Mouse (Mus musculus) cerebellum, adult 18-20 months (tissue): Measurements from ENCODE around the gene Adamtsl4.

ENCODE experiments used
- DNase-seq, 2 experiments: peaks; one replicate each; pipeline ENCODE4 v3.0.0; 2021

Adamtsl4 gene

DNA sequence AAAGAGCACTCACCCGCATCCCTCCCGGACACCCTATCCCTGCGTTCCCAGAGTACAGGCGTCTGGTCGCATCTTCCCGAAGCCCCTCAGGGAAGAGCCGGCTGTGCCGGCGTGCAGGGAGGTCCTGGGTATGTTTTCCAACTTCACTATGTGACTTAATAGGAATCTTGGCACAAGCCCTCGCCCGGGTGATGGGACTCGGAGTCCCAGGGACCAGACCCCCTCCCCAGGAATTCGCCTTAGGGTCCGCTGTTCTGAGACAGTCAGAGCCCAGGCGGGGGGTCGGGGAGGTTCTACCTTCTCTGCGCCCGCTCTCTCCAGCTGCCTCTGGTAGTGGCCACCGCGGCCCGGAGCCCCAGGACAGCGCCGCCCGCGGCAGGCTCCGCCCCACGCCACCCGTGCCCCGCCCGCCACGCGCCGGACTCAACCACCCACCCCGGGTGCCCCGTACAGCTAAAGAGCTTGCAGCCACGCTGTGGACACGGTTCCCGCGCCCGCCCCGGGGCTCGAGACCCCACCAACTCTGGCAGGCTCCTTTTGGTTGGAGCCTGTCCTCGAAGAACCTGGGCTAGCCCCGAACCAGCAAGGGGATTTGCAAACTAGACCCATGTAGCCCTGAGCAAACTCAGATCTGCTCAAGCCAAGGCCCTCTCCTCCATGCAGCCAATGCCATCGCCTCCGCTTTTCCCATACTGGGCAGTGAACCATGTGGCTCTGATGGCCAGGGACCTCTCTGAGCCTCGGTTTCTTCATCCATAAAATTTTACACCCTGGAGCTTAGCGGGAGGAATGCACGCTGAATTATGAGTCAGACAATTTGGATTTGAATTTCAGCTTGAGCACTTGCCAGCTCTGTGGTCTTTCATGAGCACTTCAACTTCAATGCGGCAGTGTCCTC lies at the start of gene Adamtsl4:
Adamtsl4 (minus strand) TSS at position 394 of the 898 bp plus-strand sequence.
- DNase-seq: peak; percentile 73 to 78

DNA sequence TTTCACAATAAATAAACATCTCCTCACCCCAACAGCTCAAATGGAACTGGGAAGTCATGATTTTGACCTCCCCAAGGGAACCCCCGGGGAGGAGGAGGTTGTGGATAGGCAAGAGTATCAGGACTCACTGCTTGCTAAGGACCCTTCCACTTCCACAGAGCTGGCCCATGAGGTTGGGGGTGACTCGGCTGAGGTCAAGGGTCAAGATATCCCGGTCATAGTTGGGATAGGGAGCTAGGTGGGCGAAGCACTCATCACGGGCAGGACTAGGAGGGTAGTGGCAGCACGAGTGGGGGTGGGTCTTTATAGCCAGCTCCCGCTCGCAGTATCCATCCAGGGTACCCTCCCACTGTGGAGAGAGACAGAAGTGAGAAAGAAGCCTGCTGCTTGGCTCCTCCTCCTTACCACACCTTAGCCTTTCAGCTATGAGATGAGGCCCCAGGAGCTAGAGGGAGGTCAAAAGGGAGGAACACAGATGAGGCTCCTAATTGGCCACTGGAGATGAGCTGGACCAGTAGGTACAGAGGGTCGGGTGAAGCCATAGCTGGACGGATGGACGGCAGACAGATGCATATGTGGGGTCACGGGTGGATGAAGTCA lies 47.5 kb upstream of the Adamtsl4 start:
- no peak for DNase-seq

DNA sequence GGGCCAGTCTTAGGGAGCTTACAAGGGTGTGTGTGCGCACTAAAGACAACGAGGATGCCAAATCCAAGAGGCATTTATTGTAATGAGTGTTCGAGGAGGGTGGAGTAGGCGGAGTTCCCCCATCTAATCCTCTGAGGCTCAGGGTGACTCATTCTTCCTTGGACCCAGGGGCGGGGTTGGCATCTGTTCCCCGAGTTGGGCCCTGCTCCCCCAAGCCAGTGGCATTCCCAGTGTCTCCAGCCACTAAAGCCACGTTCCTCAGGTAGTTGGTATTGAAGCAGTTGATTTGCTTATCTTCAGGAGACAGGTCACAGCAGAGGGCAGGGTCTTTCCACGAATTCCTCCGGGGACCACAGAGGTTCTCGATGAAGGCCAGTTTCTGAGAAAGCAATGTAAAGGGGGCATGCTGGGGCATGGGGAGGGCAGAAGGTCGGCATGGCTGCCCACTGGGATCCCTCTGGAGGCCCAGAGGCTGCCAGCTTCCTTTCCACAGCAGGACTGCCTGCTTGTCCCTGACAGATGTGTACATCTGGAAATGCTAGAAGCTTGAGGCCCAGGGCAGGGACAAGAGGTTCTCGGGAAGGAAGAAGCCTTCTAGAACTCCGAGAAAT lies 46.5 kb upstream of the Adamtsl4 start:
- no peak for DNase-seq

DNA sequence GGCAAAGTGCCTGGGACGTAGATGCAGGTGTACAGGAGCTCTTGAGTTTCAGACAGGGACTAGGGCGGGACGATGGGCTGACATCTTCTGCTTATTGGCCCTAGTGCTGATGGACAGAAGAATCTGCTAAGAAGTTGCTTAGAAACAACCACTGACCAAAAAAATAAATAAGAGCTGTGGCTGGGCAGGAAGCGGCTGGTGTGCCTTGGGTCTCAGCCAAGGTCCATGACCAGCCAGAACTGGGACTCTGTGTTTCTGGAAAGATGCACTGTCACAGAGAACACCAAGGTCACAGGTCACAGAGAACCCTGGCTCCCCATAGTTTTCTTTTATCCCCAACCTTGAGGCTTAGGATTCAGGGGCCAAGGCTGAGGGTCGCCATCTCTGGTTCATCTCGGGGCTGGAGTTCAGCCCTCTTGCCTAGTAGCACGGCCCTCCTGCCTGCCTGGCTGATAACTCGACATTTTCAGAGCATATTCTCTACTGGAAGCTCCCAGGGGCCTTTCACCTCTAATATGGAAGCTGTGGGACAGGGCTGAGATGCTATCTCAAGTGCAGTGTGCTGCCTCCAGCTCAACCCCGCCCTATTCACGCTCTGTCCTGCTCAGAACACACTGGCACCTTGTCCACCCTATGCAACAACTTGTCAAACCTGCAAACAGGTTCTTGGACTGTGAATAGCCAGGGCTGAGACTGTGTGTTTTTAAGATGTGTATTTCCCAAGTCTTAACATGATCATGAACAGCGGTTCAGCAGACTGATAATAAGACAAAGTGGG lies 45.2 kb upstream of the Adamtsl4 start:
- DNase-seq: no peak

DNA sequence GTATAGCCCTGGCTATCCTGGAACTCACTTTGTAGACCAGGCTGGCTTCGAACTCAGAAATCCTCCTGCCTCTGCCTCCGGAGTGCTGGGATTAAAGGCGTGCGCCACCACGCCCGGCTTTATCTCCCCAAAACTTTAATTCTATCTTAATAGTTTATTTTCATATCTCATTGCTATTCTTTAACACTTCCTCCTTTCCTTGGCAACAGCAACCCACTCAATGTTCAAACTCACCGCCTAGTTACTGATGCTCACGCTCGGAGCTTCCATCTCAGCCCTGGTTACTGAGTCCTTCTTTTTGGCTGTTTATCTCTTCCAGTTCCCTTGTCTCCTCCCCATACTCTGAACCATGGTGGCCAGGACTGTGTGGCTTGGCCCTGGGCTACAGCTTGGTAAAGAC lies 44.6 kb upstream of the Adamtsl4 start:
- no peak for DNase-seq

DNA sequence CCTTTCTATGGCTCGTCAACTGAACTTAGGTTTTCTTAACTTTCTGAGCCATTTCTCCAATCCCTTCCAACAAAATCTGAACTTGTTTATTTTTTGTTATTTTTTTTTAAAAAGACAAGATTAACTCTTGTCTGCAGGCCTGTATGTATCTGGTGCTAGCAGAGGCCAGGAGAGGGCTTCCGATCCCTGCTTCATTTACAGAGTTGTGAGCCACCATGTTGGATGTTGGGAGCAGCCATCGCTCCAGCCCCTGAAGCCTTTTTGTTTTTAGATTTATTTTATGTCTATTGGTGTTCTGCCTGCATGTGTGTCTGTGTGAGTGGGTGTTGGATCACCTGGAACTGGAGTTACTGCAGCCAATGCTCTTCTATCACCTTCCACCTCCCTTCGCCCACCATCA lies 44.1 kb upstream of the Adamtsl4 start:
- no peak for DNase-seq

DNA sequence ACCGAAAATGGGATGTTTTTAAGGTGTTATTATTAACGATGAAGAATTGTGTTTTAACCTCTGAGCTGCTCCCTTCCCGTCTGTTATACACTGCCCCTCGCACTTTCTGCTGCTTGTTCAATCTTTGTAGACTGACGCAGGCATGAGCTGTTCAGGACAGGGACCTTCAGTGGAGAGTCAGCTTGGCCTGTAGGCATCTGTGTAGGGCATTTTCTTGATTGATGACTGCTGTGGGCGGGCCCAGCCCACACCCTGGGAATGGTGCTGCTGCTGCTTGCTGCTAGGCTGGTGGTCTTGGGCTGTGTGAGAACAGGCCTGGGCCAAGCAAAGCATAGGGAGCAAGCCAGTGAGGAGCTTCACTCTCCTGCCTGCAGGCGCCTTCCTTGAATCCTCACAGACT lies 42.7 kb upstream of the Adamtsl4 start:
- no peak for DNase-seq

DNA sequence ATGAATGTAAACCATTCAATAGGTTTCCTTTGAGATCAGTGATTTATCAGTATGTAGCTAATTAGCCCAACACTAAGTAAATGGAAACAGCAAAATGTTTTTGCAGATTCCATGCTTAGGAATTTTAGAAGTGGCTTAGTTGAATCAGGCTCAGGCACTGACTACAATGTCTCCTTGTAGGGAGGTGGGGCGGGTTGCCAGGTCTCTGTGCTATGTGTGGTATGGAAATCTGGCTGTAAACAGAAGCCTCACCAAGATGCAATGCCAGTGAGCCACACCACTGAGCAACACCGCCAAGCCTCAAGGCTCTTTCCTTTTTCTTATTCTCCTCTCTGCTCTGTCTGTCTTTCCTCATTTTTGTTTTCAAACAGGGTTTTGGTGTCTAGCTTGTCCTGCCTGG lies 41.2 kb upstream of the Adamtsl4 start:
- no peak for DNase-seq

DNA sequence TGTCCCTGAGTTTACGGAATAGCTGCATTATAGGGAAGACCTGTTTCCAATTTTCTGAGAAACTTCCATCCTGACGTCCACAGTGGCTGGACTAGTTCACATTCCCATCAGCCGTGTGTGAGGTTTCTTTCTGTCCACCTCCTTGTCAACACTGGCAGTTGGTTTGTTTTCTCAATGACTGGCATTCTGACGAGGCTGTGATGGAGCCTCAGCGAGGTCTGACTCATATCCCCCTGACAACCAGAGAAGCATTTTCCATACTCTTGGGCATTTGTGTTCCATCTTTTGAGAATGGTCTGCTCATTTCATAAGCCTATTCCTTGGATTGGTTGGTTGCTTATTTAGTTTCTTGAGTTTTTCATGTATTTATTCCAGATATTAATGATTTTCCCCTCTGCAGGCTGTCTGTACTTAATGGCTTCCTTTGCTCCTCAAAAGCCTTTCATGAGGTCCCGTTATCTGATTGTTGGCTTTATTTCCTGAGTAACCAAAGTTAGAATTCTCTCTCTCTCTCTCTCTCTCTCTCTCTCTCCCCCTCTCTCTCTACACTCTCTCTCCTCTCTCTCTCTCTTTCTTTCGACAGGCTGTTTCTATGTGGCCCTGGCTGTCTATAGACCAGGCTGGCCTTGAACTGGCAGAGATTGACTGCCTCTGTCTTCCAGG lies 39.1 kb upstream of the Adamtsl4 start:
- DNase-seq: no peak

DNA sequence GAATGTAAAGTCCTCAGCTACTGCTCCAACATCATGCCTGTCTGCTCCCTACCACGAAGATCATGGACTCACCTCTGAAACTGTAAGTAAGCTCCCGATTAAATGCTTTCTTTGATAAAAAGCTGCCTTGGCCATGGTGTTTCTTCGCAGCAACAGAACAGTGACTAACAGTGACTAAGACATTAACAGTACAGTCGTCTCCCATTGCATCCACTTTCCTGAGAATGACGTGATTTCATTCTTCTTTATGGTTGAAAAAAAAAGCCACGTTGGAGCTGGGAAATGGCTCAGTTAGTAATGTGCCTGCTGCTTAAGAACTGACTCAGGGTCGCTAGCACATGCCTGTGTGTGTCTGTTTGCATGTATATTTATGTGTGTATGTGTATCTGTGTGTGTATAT lies 38.1 kb upstream of the Adamtsl4 start:
- no peak for DNase-seq

DNA sequence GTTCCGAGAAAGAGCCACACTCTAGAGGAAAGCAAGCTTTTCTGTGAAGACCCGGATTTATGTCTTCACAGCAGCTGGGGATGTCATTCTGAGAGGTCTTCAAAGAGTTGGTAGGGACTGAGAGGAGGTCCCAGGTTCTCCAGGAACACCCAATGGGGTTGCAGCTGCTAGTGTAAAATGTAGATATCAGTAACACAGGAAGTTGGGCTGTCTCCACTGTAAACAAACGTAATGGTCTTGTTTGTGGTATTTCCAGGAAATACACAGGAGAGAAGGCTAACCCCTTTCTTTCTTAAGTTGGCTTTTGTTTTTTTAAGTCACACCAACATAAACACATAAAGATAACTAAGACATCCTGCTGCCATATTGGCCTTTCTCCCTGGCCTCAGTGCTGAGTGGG lies 34.7 kb upstream of the Adamtsl4 start:
- no peak for DNase-seq

DNA sequence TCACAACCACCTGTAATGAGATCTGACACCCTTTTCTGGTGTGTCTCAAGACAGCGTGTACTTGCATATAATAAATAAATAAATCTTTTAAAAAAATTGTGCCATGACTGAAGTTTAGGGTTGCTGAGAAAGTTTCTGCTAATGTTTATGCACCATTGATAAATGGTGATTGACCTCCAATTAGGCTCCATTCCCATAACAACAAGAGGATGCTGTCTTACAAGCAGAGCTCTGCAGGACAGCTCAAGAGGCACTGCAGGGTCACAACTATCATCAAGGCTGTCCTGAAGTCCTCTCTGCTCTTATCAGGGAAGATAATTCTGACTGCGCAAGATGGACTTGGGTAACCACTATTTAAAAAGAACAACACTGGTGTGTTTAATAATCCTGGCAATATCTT lies 30.4 kb upstream of the Adamtsl4 start:
- no peak for DNase-seq

DNA sequence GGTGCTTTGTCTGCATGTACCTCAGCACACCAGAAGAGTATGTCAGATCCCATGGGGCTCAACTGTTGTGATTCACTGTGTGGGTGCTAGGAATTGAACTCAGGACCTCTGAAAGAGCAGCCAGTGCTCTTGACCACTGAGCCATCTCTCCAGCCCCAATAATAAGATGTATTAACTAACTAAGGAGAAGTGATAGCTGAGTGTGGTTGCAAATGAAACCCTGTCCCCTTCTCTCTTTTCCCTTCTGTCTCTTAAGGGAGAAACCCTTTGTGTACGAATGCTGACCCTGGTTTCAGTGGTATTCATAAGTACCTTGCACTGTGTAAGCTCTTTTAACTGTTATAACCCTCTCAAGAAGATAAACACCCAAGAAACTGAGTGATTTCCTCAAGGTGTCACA lies 28.4 kb upstream of the Adamtsl4 start:
- no peak for DNase-seq

DNA sequence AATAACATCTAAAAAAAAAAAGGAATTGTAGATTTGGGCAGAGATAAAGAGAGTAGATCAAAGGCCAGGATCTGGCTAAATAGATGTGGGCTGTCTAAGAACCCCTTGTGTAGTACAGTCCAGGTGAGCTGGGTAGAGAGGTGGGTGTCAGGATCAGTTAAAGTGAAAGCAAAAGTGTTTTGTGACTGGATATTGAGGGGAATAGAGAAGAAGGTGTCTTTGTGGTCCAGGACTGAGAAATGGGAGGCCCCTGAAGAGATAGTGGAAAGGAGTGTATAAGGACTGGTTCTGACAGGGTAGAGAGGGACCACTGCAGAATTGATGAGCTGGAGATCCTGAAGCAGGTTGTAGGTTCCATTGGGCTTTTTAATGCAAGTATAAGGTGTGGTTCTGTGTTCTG lies 22.2 kb upstream of the Adamtsl4 start:
- DNase-seq: no peak

DNA sequence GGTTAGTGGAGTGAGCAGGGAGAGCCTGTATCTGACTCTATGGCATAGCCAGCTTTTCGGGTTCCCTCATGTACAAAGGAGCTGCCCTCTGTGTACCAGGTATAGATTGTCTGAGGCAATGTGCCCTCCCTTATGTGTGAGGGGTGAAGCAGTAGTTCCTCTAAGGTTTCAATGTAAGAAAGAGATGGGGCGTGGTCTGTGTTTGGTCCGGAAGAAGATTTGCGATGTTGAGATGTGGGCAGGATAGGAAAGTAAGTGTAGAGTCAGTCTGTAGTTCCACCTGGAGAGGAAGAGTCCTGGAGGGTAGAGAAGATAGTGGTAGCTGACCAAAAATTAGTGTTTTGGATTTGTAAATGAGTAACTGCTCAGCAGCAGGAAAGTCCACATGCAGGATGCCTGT lies 21.3 kb upstream of the Adamtsl4 start:
- DNase-seq: no peak

DNA sequence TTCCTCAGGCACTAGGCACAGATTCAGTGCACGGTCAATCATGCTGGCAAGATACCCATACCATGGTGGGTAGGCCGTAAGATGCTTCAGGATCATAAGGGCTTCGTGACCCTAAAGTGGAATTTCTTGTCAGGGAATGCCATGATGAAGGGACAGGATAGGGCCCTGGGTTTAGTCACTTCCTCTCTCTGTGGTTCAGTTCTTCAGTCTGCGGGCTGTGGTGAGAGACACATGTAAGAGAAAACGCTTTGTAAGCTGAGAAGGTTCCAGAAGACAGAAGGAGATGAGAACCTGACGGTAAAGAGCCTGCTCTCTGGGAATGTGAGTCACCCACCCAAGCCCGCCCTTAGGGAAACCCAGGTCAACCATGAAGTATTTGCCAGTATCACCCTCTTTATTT lies 19.8 kb upstream of the Adamtsl4 start:
- DNase-seq: no peak

DNA sequence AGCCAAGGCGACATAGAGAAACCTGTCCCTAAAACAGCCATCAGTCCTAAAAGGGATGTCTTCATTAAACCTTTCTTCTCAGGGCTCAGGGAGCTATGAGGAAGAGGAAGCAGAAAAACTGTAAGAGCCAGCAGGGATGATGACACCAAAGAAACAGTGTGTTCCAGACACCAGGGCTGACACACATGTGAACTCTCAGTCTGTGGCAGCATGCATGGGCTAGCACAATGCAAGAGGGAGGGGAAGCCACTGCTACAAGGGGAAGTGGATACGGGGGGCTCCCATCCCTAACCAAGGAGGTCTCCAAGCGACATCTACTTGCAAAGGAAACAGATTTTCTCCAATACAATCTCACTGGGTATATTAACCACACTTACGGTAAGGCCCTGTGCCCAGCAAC lies 18.6 kb upstream of the Adamtsl4 start:
- no peak for DNase-seq

DNA sequence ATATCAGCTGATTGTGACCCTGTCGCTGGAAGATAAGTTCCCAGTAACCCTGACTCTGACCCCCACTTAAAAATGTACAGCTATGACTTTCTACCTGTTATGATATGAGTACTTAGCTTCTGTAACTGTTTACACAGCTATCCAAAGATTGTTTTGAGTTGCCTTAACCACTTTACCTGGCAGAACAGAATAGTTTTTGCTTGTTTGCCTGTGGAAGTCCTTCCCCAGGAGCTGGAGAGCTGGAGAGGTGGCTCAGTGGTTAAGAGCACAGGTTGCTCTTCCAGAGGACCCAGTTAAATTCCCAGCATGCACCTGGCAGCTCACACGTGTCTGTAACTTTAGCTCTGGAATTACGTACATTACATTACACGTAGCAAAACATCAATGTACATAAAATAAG lies 16.9 kb upstream of the Adamtsl4 start:
- no peak for DNase-seq

DNA sequence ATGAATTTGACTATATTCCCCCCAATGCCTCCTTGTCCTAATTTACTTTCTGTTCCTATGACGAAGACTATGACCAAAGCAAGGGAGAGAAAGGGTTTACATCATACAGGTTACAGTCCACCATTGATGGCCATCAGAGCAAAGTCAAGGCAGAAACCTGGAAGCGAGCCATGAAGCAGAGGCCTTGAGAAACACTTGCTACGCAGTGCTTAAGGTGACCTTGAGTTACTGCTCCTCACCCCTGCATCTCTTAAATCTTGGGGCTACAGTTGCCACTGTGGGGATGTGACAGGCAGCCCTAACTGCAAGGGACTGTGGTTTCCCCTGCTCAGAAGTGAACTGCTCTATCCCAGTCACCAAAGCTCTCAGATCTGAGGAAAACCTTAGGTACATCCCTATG lies 15.6 kb upstream of the Adamtsl4 start:
- no peak for DNase-seq

DNA sequence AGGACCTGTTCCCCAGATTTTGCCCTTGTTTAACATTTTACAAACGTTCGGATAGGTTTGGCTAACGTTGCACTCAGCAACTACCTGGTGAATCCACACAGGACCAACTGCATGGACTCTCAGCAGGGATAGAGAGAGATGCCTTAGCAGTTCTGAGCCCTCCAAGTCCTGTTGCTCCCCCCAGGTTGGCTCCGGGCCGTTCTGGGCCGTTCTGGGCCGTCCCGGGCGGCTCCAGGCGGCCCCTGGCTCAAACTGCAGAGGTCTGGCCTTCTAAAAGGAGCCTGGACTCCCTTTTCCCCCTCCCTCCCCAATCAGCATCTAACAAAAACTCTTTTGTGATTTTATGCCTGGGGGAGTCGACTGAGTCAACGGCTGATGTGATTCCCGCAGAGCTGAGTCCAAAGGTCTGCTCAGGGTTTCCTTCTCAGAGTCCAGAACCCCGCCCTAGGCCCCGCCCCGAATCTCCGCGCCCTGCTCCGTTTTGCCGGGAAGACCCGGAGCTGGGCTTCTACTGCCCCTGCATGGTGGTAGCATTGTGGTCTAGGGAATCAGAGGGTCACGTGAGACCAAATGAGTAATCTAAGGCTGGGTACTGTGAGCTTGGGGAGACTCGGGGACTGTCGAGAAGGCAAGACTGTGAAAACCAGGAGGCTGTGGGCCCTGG lies 14.3 kb upstream of the Adamtsl4 start:
- DNase-seq: peak; percentile 57 to 63

DNA sequence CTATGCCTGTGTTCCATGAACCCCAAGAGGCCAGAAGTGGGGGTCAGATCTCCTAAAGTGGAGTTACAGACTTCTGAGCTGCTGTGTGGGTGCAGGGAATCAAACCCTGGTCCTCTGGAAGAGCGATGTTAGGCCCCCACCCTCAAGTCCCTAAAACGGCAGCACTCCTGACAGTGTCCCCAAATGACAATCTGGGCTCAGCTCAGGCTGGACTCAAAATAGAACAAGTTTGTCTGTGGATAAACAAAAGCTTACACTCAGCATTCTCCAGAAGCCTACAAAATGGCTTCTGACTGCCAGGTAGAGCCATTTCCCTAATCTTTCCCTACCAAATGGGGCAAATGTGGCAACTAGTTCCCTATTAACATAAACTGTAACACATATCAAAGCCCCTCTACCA lies 13.4 kb upstream of the Adamtsl4 start:
- DNase-seq: no peak

DNA sequence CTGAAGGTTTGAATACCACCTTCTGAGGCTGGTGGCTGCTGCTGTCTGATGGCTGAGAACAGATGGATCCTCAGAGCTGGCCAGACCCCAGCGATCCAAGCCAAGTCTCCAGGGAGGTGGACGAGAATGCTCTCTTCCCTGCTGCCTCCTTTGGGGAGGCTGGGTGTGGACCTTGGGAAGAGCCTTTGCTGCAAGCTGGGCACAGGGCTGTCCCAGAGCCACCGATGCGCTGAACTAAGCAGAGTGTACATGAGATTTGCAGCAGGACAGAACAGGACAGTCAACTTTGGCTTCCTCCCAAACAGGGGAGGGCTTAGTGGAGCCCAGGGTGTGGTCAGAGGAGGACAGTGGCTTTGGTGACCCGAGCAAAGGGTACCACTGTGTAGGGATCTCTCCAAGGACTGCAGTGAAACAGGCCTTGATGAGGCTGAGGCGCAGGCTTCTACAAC lies 12.5 kb upstream of the Adamtsl4 start:
- DNase-seq: peak; percentile 72 to 73
